Comparison of ENCODE assay signal across 19 mouse cellular contexts in the genomic region with DNA sequence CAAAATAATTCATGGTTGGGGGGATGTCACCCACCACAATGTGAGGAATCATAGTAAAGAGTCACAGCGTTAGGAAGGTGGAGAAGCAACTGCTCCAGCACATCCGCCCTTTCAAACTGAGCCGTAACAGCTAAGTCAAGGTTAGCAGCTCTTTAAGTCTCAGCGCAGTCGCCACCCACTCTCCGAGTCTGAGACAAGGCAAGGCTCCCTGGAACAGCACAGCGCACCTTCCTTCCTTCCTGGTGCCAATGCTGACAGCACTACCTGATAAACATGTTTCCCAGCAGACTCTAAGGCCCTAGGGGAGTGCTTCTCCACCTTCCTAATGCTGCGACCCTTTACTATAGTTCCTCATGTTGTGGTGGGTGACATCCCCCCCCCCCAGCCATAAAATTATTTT. TPM values are rescaled to one million over a fixed set of nuclear protein-coding genes. Genes with fewer than 3 reads are reported as not detected.
"Had no signal": no experiment of that assay in that cellular context is flagged by ENCODE, and none has a peak within 500 bp of the region (broad histone marks: within the 10 kb centered on the region; RNA-seq: fewer than 3 reads in every experiment).

No protein-coding gene starts in this region.

- H3K36me3 ChIP-seq: midbrain, embryonic 10.5 days; midbrain, embryonic 12.5 days; neural tube, embryonic 13.5 days; neural tube, embryonic 15.5 days had no signal

- ATAC-seq: midbrain, embryonic 16.5 days had no signal

- DNase-seq: lung, embryonic 14.5 days; lung, postnatal 14 days; lung, postnatal 4 days; midbrain, embryonic 14.5 days; retina, postnatal 1 day; right cerebral cortex, postnatal 14 days; right cerebral cortex, postnatal 4 days; spleen, adult 18-20 months; thymus, adult 18-20 months; thymus, postnatal 14 days; thymus, postnatal 36 days had no signal

- H3K27ac ChIP-seq: midbrain, embryonic 10.5 days; midbrain, embryonic 12.5 days; neural tube, embryonic 13.5 days; neural tube, embryonic 15.5 days had no signal

- H3K9me3 ChIP-seq: midbrain, embryonic 10.5 days; midbrain, embryonic 12.5 days; neural tube, embryonic 13.5 days; neural tube, embryonic 15.5 days had no signal

- H3K27me3 ChIP-seq: midbrain, embryonic 12.5 days; neural tube, embryonic 13.5 days; neural tube, embryonic 15.5 days had no signal

- H3K4me3 ChIP-seq: midbrain, embryonic 10.5 days; midbrain, embryonic 12.5 days; myocyte; neural tube, embryonic 13.5 days; neural tube, embryonic 15.5 days had no signal

RNA-seq across cellular contexts. Expression of a gene that starts 22.7 kb away (rescaled TPM):
- total RNA-seq: megakaryocyte, adult 5-6 weeks; megakaryocyte-erythroid progenitor cell, adult 5-6 weeks had no signal
